Mouse (Mus musculus): ENCODE measurements around the gene Zbed4. TPM values are rescaled to one million over a fixed set of nuclear protein-coding genes. Genes with fewer than 3 reads are reported as not detected.

The Zbed4 gene
- total and polyA plus RNA-seq, 3 experiments, result 2.0 to 13.2 (median 7.5) TPM

Other genes starting within 250 kb of the Zbed4 start
- not detected for gene Zdhhc25, start 151.4 kb upstream of the Zbed4 start, total RNA-seq (2021)
- not detected in 2 replicates for gene Zdhhc25, start 151.4 kb upstream of the Zbed4 start, polyA plus RNA-seq (2012; rRNA removed)
- gene Brd1, start 17.4 kb upstream of the Zbed4 start, total RNA-seq (2021), result 10 to 100 TPM; 38.0 to 52.6 TPM
- 7.5 and 9.6 TPM in 2 replicates for gene Brd1, start 17.4 kb upstream of the Zbed4 start, polyA plus RNA-seq (2012; rRNA removed)
- gene Alg12, start 67.7 kb downstream of the Zbed4 start, total RNA-seq (2021), result 10 to 100 TPM; 15.2 to 19.2 TPM
- 20.4 and 21.2 TPM in 2 replicates for gene Alg12, start 67.7 kb downstream of the Zbed4 start, polyA plus RNA-seq (2012; rRNA removed)
- 10 to 100 TPM; 44.8 to 45.6 TPM for gene Creld2, start 68.0 kb downstream of the Zbed4 start, total RNA-seq (2021)
- 25.5 and 25.7 TPM in 2 replicates for gene Creld2, start 68.0 kb downstream of the Zbed4 start, polyA plus RNA-seq (2012; rRNA removed)
- 100 to 1,000 TPM in 1 of 2 experiments, 10 to 100 TPM in 1; 71.7 to 105 TPM for gene Pim3, start 110.5 kb downstream of the Zbed4 start, total RNA-seq (2021)
- gene Pim3, start 110.5 kb downstream of the Zbed4 start, polyA plus RNA-seq (2012; rRNA removed), result 156 and 157 TPM in 2 replicates
- gene Ttll8, start 202.8 kb downstream of the Zbed4 start, total RNA-seq (2021), result under 1 TPM in 1 of 2 experiments, not detected in 1; 0.17 TPM
- 0.03 TPM in 1 of 2 replicates, not detected in the other for gene Ttll8, start 202.8 kb downstream of the Zbed4 start, polyA plus RNA-seq (2012; rRNA removed)
- not detected for gene Mlc1, start 227.3 kb downstream of the Zbed4 start, total RNA-seq (2021)
- gene Mlc1, start 227.3 kb downstream of the Zbed4 start, polyA plus RNA-seq (2012; rRNA removed), result not detected in 2 replicates
- not detected for gene Mov10l1, start 231.2 kb downstream of the Zbed4 start, total RNA-seq (2021)
- gene Mov10l1, start 231.2 kb downstream of the Zbed4 start, polyA plus RNA-seq (2012; rRNA removed), result not detected in 2 replicates

Measured in adrenal gland, adult 2 months (tissue).